ENCODE assay signal across 8 mouse cellular contexts in the genomic region with DNA sequence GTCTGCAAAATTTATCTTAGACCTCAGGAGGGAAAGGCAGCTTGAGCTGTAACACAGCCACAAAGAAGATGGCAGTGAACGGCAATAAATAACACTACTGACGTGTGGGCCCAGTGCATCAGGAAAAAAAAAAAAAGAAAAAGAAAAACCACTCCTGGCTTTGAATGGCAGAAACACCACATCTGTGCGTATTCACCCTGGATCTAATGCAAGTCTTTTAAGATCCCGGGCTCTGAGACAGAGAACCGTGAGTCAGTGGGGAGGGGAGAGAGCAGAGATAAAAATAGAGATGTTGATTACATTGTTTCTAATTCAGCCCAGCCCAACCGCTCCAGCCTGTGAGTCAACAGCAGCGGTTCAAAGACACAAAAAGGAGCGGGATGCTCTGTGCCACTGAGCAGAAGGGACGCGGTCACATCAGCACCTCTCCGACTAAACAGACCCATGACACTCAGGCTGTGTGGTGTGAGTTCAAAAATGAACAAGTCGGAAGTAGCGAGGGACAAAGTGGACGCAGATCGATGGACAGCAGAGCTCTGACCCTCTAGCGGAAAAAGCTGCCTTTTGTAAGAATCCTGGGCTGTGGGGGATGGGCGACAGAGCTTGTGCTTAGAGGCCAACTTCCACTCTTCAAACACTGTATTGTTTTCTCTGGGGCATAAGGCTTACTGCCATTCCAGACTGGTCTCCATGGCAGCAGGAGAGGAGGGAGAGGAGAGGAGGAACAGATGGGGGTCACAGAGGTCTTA.
DNase-seq lines count a peak whose midpoint lies in the region; ATAC-seq and TF ChIP-seq lines count a peak whose summit lies in the region.

No protein-coding gene starts in this region.

- TF ChIP-seq CTCF in liver, embryonic 14.5 days (IDR thresholded peaks at IDR 0.05; ENCODE audit: low read depth), result no peak
- TF ChIP-seq CTCF in stomach, postnatal 0 days (IDR thresholded peaks at IDR 0.05; ENCODE audit: low read depth), result peak; percentile 19; the same call in 1 of the 2 replicates

- TF ChIP-seq POLR2A in myocyte (IDR thresholded peaks at IDR 0.05; ENCODE audit: insufficient read length, low read depth), result peak; percentile 20

- no peaks in the 10 kb centered on the region for H3K9me3 ChIP-seq in forebrain, embryonic 12.5 days
- H3K9me3 ChIP-seq in heart, embryonic 16.5 days (replicated peaks; ENCODE audit: control insufficient read depth, low read length), result 0 out of 2 replicates have a peak, but pooled peaks cover 4% of the 10 kb centered on the region
- H3K9me3 ChIP-seq in liver, embryonic 14.5 days (ENCODE audit: control insufficient read depth, low read length), result no peaks in the 10 kb centered on the region
- H3K9me3 ChIP-seq in stomach, postnatal 0 days (ENCODE audit: control insufficient read depth, low read length), result no peaks in the 10 kb centered on the region

- WGBS in forebrain, embryonic 12.5 days, result under 1% methylated on average over 17 of the region's 17 CpGs
- WGBS in heart, embryonic 16.5 days, result under 1% methylated on average over 17 of the region's 17 CpGs
- 2% methylated on average over 17 of the region's 17 CpGs for WGBS in liver, embryonic 14.5 days (ENCODE audit: insufficient replicate concordance)
- 2% methylated on average over 17 of the region's 17 CpGs for WGBS in stomach, postnatal 0 days

- H3K9ac ChIP-seq in forebrain, embryonic 12.5 days, result peak overlapping the region; percentile 47
- peak overlapping the region; percentile 82 for H3K9ac ChIP-seq in heart, embryonic 16.5 days (ENCODE audit: low read length)
- no peak overlapping the region for H3K9ac ChIP-seq in liver, embryonic 14.5 days (replicated peaks)
- peak overlapping the region; percentile 48 for H3K9ac ChIP-seq in stomach, postnatal 0 days (ENCODE audit: low read length)

- ATAC-seq in forebrain, embryonic 12.5 days (ENCODE audit: low FRiP score), result peak; percentile 92
- ATAC-seq in heart, embryonic 16.5 days (replicated peaks; ENCODE audit: extremely low read depth, insufficient read depth, low FRiP score), result peak; percentile 87
- ATAC-seq in liver, embryonic 14.5 days (ENCODE audit: insufficient read depth), result peak; percentile 26; the same call in 1 of the 2 replicates
- ATAC-seq in stomach, postnatal 0 days (ENCODE audit: low FRiP score, low TSS enrichment), result peak; percentile 87

- H3K79me2 ChIP-seq in myocyte (ENCODE audit: control insufficient read depth, insufficient read depth), result no peaks in the 10 kb centered on the region

- H3K27me3 ChIP-seq in forebrain, embryonic 12.5 days, result no peaks in the 10 kb centered on the region
- no peaks in the 10 kb centered on the region for H3K27me3 ChIP-seq in heart, embryonic 16.5 days (ENCODE audit: control insufficient read depth, insufficient read depth, low read length)
- H3K27me3 ChIP-seq in liver, embryonic 14.5 days (ENCODE audit: control insufficient read depth, insufficient read depth, low read length), result no peaks in the 10 kb centered on the region
- H3K27me3 ChIP-seq in myocyte (ENCODE audit: control insufficient read depth, insufficient read depth, insufficient read length), result no peaks in the 10 kb centered on the region
- no peaks in the 10 kb centered on the region for H3K27me3 ChIP-seq in stomach, postnatal 0 days (ENCODE audit: control insufficient read depth, insufficient read depth, low read length)

- H3K36me3 ChIP-seq in forebrain, embryonic 12.5 days (replicated peaks), result no peaks in the 10 kb centered on the region
- no peaks in the 10 kb centered on the region for H3K36me3 ChIP-seq in heart, embryonic 16.5 days (ENCODE audit: control insufficient read depth, insufficient read depth)
- H3K36me3 ChIP-seq in liver, embryonic 14.5 days (replicated peaks; ENCODE audit: control insufficient read depth, insufficient read depth, low read depth), result no peaks in the 10 kb centered on the region
- no peaks in the 10 kb centered on the region for H3K36me3 ChIP-seq in myocyte (ENCODE audit: control insufficient read depth, insufficient read depth)
- no peaks in the 10 kb centered on the region for H3K36me3 ChIP-seq in stomach, postnatal 0 days (ENCODE audit: control insufficient read depth, insufficient read depth, low read length)

- peak overlapping the region; percentile 57 for H3K4me2 ChIP-seq in forebrain, embryonic 12.5 days
- H3K4me2 ChIP-seq in heart, embryonic 16.5 days (ENCODE audit: low read depth, low read length), result peak overlapping the region; percentile 79
- peak overlapping the region; percentile 56 for H3K4me2 ChIP-seq in liver, embryonic 14.5 days (ENCODE audit: low read depth)
- peak overlapping the region; percentile 90 for H3K4me2 ChIP-seq in myocyte (ENCODE audit: low read depth)
- peak overlapping the region; percentile 46 for H3K4me2 ChIP-seq in stomach, postnatal 0 days (replicated peaks; ENCODE audit: low read depth)

- H3K4me3 ChIP-seq in forebrain, embryonic 12.5 days (replicated peaks), result peak overlapping the region; percentile 29
- peak overlapping the region; percentile 61 for H3K4me3 ChIP-seq in heart, embryonic 16.5 days (ENCODE audit: low read length)
- peak overlapping the region; percentile 27 to 43; a peak in 2 of 4 replicates for H3K4me3 ChIP-seq in liver, embryonic 14.5 days (ENCODE audit: insufficient read depth in 1 of 2, low read depth in 2 of 2, low read length in 2 of 2)
- peak overlapping the region; percentile 11 for H3K4me3 ChIP-seq in myocyte
- H3K4me3 ChIP-seq in stomach, postnatal 0 days (ENCODE audit: low read depth, low read length), result peak overlapping the region; percentile 39

- no peak for TF ChIP-seq EP300 in liver, embryonic 14.5 days (IDR thresholded peaks at IDR 0.05; ENCODE audit: low read depth)
- TF ChIP-seq EP300 in stomach, postnatal 0 days (optimal IDR thresholded peaks at IDR 0.05), result no peak

- peaks cover 40% of the 10 kb centered on the region for H3K4me1 ChIP-seq in forebrain, embryonic 12.5 days
- H3K4me1 ChIP-seq in heart, embryonic 16.5 days (ENCODE audit: control insufficient read depth, insufficient read depth, low read length), result peaks cover 23% of the 10 kb centered on the region
- H3K4me1 ChIP-seq in liver, embryonic 14.5 days (replicated peaks; ENCODE audit: control insufficient read depth in 2 of 2, insufficient read depth in 2 of 2, low read length in 1 of 2), result peaks cover 0 to 16% of the 10 kb centered on the region in 2 experiments; a peak in 3 of 4 replicates
- peaks cover 4% of the 10 kb centered on the region; the same call in 1 of the 2 replicates for H3K4me1 ChIP-seq in stomach, postnatal 0 days (replicated peaks; ENCODE audit: control insufficient read depth, insufficient read depth)

- no peak overlapping the region for H3ac ChIP-seq in myocyte (ENCODE audit: control insufficient read depth, insufficient read length)

- peak; percentile 6 to 47 for DNase-seq in spleen, postnatal 10 days (ENCODE audit: low spot score in 2 of 2)
- DNase-seq in spleen, postnatal 4 days (ENCODE audit: low spot score in 2 of 2), result no peak
- DNase-seq in kidney, postnatal 10 days, result peak; percentile 84
- DNase-seq in liver, embryonic 14.5 days (ENCODE audit: low read depth in 3 of 3, low spot score in 3 of 3), result peak in 1 of 3 experiments; percentile 27
- DNase-seq in stomach, postnatal 0 days (ENCODE audit: low spot score), result peak; percentile 74

- H3K27ac ChIP-seq in forebrain, embryonic 12.5 days, result peak overlapping the region; percentile 97
- peak overlapping the region; percentile 96 for H3K27ac ChIP-seq in heart, embryonic 16.5 days (ENCODE audit: low read length)
- H3K27ac ChIP-seq in liver, embryonic 14.5 days, result no peak overlapping the region
- peak overlapping the region; percentile 82 for H3K27ac ChIP-seq in stomach, postnatal 0 days (replicated peaks)

TF ChIP-seq in myocyte, 11 proteins besides CTCF, POLR2A, EP300 and RAD21:
- TF ChIP-seq TCF3 (IDR thresholded peaks at IDR 0.05; ENCODE audit: insufficient read length, low read depth) (no peak), MYOG (IDR thresholded peaks at IDR 0.05; ENCODE audit: control insufficient read depth in 1 of 3, insufficient read depth in 1 of 3, insufficient read length in 2 of 3, low read depth in 2 of 3) (no peak), E2F4 (IDR thresholded peaks at IDR 0.05; ENCODE audit: insufficient read depth) (no peak), MYOD1 (IDR thresholded peaks at IDR 0.05; ENCODE audit: control insufficient read depth in 1 of 3, insufficient read length in 2 of 3, low read depth in 2 of 3) (no peak), CEBPB (IDR thresholded peaks at IDR 0.05; ENCODE audit: insufficient read depth, poor library complexity, severe bottlenecking) (no peak), USF1 (IDR thresholded peaks at IDR 0.05; ENCODE audit: low read depth) (no peak), TCF12 (IDR thresholded peaks at IDR 0.05; ENCODE audit: insufficient read depth, poor library complexity, severe bottlenecking) (no peak), SRF (IDR thresholded peaks at IDR 0.05; ENCODE audit: control insufficient read depth, insufficient read length, low read depth) (no peak), MAX (IDR thresholded peaks at IDR 0.05; ENCODE audit: low read depth) (no peak), REST (IDR thresholded peaks at IDR 0.05; ENCODE audit: insufficient read depth, insufficient read length) (no peak), POLR2AphosphoS2 (IDR thresholded peaks at IDR 0.05; ENCODE audit: insufficient read length, low read depth) (no peak)

Comparison
In these comparisons a context has a peak if more than half of its experiments do, and no peak if none do; other contexts are left out.
1. DNase-seq: peak in spleen, postnatal 10 days (2 of 2), kidney, postnatal 10 days (single experiment) and stomach, postnatal 0 days (single experiment); none in spleen, postnatal 4 days (0 of 2).
2. ATAC-seq: peak in every context shown above with its lines; median percentile 92 in forebrain, embryonic 12.5 days; 87 in heart, embryonic 16.5 days; 87 in stomach, postnatal 0 days; 26 in liver, embryonic 14.5 days.
3. H3K4me3 ChIP-seq: peak in every context shown above with its lines; median percentile 61 in heart, embryonic 16.5 days; 39 in stomach, postnatal 0 days; 35 in liver, embryonic 14.5 days; 29 in forebrain, embryonic 12.5 days; 11 in myocyte.
4. Peak in every context shown above with its lines, with median percentiles within 50 percentile points of each other: H3K4me2 ChIP-seq.